Mouse (Mus musculus): Measurements from ENCODE around the gene Nell1. TPM values are rescaled to one million over a fixed set of nuclear protein-coding genes. Genes with fewer than 3 reads are reported as not detected.

Gene Nell1
- polyA plus RNA-seq, 2 experiments = 0.08 TPM; not detected in 1

- Histone ChIP-seq H3K27me3 (ENCODE audit: control insufficient read depth, insufficient read depth, low read length) (no peaks in the 10 kb centered on the region), H3K4me1 (replicated peaks; ENCODE audit: control insufficient read depth in 2 of 2, insufficient read depth in 2 of 2, low read length in 1 of 2) (no peaks in the 10 kb centered on the region), H3K27ac (no peak overlapping the region), H3K9ac (replicated peaks) (no peak overlapping the region), H3K4me3 (ENCODE audit: insufficient read depth in 1 of 2, low read depth in 2 of 2, low read length in 2 of 2) (no peak overlapping the region), H3K4me2 (ENCODE audit: low read depth) (no peak overlapping the region), H3K36me3 (replicated peaks; ENCODE audit: control insufficient read depth, insufficient read depth, low read depth) (no peaks in the 10 kb centered on the region), H3K9me3 (ENCODE audit: control insufficient read depth, low read length) (no peaks in the 10 kb centered on the region)
- DNase-seq (ENCODE audit: low read depth in 3 of 3, low spot score in 3 of 3) = no peak
- no peak for ATAC-seq (ENCODE audit: insufficient read depth)
- WGBS (ENCODE audit: insufficient replicate concordance) = 75% methylated on average over 5 of the region's 5 CpGs
- no peak for TF ChIP-seq EP300 (IDR thresholded peaks at IDR 0.05; ENCODE audit: low read depth)
These were observed 711.7 kb downstream of the Nell1 start for GRCm38 (mm10) chr7:50686337-50686736.

GRCm38 (mm10) chr7:50725166-50725565 is 750.5 kb downstream of the Nell1 start:
- DNase-seq (ENCODE audit: low read depth in 3 of 3, low spot score in 3 of 3) (no peak), ATAC-seq (ENCODE audit: insufficient read depth) (no peak)
- TF ChIP-seq CTCF (IDR thresholded peaks at IDR 0.05; ENCODE audit: low read depth) = no peak
- no peak for TF ChIP-seq EP300 (IDR thresholded peaks at IDR 0.05; ENCODE audit: low read depth)
- WGBS (ENCODE audit: insufficient replicate concordance) = 48% methylated on average over 3 of the region's 3 CpGs
- no peak overlapping the region for H3K4me3 ChIP-seq (ENCODE audit: insufficient read depth in 1 of 2, low read depth in 2 of 2, low read length in 2 of 2)
- H3K9ac ChIP-seq (replicated peaks) = no peak overlapping the region
- no peaks in the 10 kb centered on the region for H3K27me3 ChIP-seq (ENCODE audit: control insufficient read depth, insufficient read depth, low read length)
- H3K9me3 ChIP-seq (ENCODE audit: control insufficient read depth, low read length) = no peaks in the 10 kb centered on the region
- no peak overlapping the region for H3K4me2 ChIP-seq (ENCODE audit: low read depth)
- H3K36me3 ChIP-seq (replicated peaks; ENCODE audit: control insufficient read depth, insufficient read depth, low read depth) = no peaks in the 10 kb centered on the region
- H3K4me1 ChIP-seq (replicated peaks; ENCODE audit: control insufficient read depth in 2 of 2, insufficient read depth in 2 of 2, low read length in 1 of 2) = no peaks in the 10 kb centered on the region
- H3K27ac ChIP-seq = no peak overlapping the region

- H3K4me1 ChIP-seq (replicated peaks; ENCODE audit: control insufficient read depth in 2 of 2, insufficient read depth in 2 of 2, low read length in 1 of 2) = no peaks in the 10 kb centered on the region
- H3K9ac ChIP-seq (replicated peaks) = no peak overlapping the region
- ATAC-seq (ENCODE audit: insufficient read depth) (no peak), DNase-seq (ENCODE audit: low read depth in 3 of 3, low spot score in 3 of 3) (no peak)
- H3K36me3 ChIP-seq (replicated peaks; ENCODE audit: control insufficient read depth, insufficient read depth, low read depth) = no peaks in the 10 kb centered on the region
- no peak overlapping the region for H3K27ac ChIP-seq
- WGBS (ENCODE audit: insufficient replicate concordance) = 34% methylated on average over 4 of the region's 4 CpGs
- no peaks in the 10 kb centered on the region for H3K9me3 ChIP-seq (ENCODE audit: control insufficient read depth, low read length)
- H3K4me2 ChIP-seq (ENCODE audit: low read depth) = no peak overlapping the region
- H3K27me3 ChIP-seq (ENCODE audit: control insufficient read depth, insufficient read depth, low read length) = no peaks in the 10 kb centered on the region
- TF ChIP-seq EP300 (IDR thresholded peaks at IDR 0.05; ENCODE audit: low read depth) = no peak
- TF ChIP-seq CTCF (IDR thresholded peaks at IDR 0.05; ENCODE audit: low read depth) = no peak
- H3K4me3 ChIP-seq (ENCODE audit: insufficient read depth in 1 of 2, low read depth in 2 of 2, low read length in 2 of 2) = no peak overlapping the region
These were observed 756.3 kb downstream of the Nell1 start for GRCm38 (mm10) chr7:50730951-50731350.

- no peaks in the 10 kb centered on the region for H3K4me1 ChIP-seq (replicated peaks; ENCODE audit: control insufficient read depth in 2 of 2, insufficient read depth in 2 of 2, low read length in 1 of 2)
- no peak overlapping the region for H3K4me3 ChIP-seq (ENCODE audit: insufficient read depth in 1 of 2, low read depth in 2 of 2, low read length in 2 of 2)
- no peaks in the 10 kb centered on the region for H3K27me3 ChIP-seq (ENCODE audit: control insufficient read depth, insufficient read depth, low read length)
- H3K27ac ChIP-seq = no peak overlapping the region
- H3K9ac ChIP-seq (replicated peaks) = no peak overlapping the region
- H3K9me3 ChIP-seq (ENCODE audit: control insufficient read depth, low read length) = no peaks in the 10 kb centered on the region
- no peak overlapping the region for H3K4me2 ChIP-seq (ENCODE audit: low read depth)
- DNase-seq (ENCODE audit: low read depth in 3 of 3, low spot score in 3 of 3) (no peak), ATAC-seq (ENCODE audit: insufficient read depth) (no peak)
- no peak for TF ChIP-seq CTCF (IDR thresholded peaks at IDR 0.05; ENCODE audit: low read depth)
- no peak for TF ChIP-seq EP300 (IDR thresholded peaks at IDR 0.05; ENCODE audit: low read depth)
- WGBS (ENCODE audit: insufficient replicate concordance) = 50% methylated on average over 3 of the region's 3 CpGs
- H3K36me3 ChIP-seq (replicated peaks; ENCODE audit: control insufficient read depth, insufficient read depth, low read depth) = no peaks in the 10 kb centered on the region
These were observed 780.9 kb downstream of the Nell1 start for GRCm38 (mm10) chr7:50755516-50755915.

GRCm38 (mm10) chr7:50756409-50756808 is 781.7 kb downstream of the Nell1 start:
- H3K4me1 ChIP-seq (replicated peaks; ENCODE audit: control insufficient read depth in 2 of 2, insufficient read depth in 2 of 2, low read length in 1 of 2) = no peaks in the 10 kb centered on the region
- WGBS (ENCODE audit: insufficient replicate concordance) = 75% methylated on average over 5 of the region's 5 CpGs
- H3K36me3 ChIP-seq (replicated peaks; ENCODE audit: control insufficient read depth, insufficient read depth, low read depth) = no peaks in the 10 kb centered on the region
- DNase-seq (ENCODE audit: low read depth in 3 of 3, low spot score in 3 of 3) (no peak), ATAC-seq (ENCODE audit: insufficient read depth) (no peak)
- no peaks in the 10 kb centered on the region for H3K27me3 ChIP-seq (ENCODE audit: control insufficient read depth, insufficient read depth, low read length)
- H3K27ac ChIP-seq = no peak overlapping the region
- TF ChIP-seq EP300 (IDR thresholded peaks at IDR 0.05; ENCODE audit: low read depth) (no peak), CTCF (IDR thresholded peaks at IDR 0.05; ENCODE audit: low read depth) (no peak)
- no peak overlapping the region for H3K4me3 ChIP-seq (ENCODE audit: insufficient read depth in 1 of 2, low read depth in 2 of 2, low read length in 2 of 2)
- H3K4me2 ChIP-seq (ENCODE audit: low read depth) = no peak overlapping the region
- no peaks in the 10 kb centered on the region for H3K9me3 ChIP-seq (ENCODE audit: control insufficient read depth, low read length)
- no peak overlapping the region for H3K9ac ChIP-seq (replicated peaks)

- Histone ChIP-seq H3K36me3 (replicated peaks; ENCODE audit: control insufficient read depth, insufficient read depth, low read depth) (no peaks in the 10 kb centered on the region), H3K4me2 (ENCODE audit: low read depth) (no peak overlapping the region), H3K27ac (no peak overlapping the region), H3K4me1 (replicated peaks; ENCODE audit: control insufficient read depth in 2 of 2, insufficient read depth in 2 of 2, low read length in 1 of 2) (no peaks in the 10 kb centered on the region), H3K4me3 (ENCODE audit: insufficient read depth in 1 of 2, low read depth in 2 of 2, low read length in 2 of 2) (no peak overlapping the region), H3K9ac (replicated peaks) (no peak overlapping the region), H3K9me3 (ENCODE audit: control insufficient read depth, low read length) (no peaks in the 10 kb centered on the region), H3K27me3 (ENCODE audit: control insufficient read depth, insufficient read depth, low read length) (no peaks in the 10 kb centered on the region)
- no peak for TF ChIP-seq EP300 (IDR thresholded peaks at IDR 0.05; ENCODE audit: low read depth)
- ATAC-seq (ENCODE audit: insufficient read depth) = no peak
- DNase-seq (ENCODE audit: low read depth in 3 of 3, low spot score in 3 of 3) = no peak
These were observed 798.9 kb downstream of the Nell1 start for GRCm38 (mm10) chr7:50773516-50773915.
